Mouse (Mus musculus) liver, adult (tissue): ENCODE measurements around the gene Ccdc137.

Source experiments
- GATA4 ChIP-seq: IDR thresholded peaks from 2 replicates; pipeline ENCODE4 v1.6.1; 2014; ENCODE audit warnings: mild to moderate bottlenecking, low read length; ENCODE audit not compliant: insufficient replicate concordance

Gene Ccdc137

DNA sequence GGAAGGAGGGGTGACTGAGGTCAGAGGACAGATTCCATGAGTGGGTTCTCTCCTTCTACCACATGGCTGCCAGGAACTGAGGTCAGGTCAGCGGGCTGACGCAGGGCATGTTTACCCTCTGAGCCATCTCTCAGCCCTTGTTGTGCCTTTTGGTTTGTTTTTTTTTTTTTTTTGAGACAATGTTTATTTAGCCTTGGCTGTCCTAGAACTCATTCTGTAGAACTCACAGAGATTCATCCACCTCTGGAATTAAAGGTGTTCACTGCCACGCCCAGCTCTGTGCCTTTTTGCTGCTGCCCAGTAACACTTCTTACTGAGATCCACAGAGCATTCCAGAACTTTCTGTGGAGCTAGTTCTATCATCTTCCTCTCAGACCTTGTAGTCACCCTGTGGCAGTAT, 47.7 kb downstream of the Ccdc137 start:
- no peak for TF ChIP-seq GATA4

DNA sequence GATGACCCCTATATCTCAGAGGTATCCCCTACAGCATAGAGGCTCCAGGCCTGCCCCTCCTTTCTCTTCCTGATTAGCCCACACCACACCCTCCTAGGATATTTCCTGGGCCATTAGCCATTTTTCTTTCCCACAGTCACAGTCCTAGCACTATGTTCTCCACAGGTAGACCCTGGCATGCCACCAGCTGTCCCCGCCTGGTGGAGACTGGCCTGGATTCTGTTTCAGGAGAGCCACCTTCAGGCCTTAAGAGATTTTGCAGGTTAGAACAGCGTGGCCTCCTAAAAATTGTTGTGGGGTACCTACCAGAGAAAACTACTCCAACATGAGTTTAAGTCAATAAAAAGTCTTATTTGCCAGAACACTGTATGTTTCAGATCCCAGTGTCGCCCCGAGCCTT, 49.0 kb downstream of the Ccdc137 start:
- no peak for TF ChIP-seq GATA4

DNA sequence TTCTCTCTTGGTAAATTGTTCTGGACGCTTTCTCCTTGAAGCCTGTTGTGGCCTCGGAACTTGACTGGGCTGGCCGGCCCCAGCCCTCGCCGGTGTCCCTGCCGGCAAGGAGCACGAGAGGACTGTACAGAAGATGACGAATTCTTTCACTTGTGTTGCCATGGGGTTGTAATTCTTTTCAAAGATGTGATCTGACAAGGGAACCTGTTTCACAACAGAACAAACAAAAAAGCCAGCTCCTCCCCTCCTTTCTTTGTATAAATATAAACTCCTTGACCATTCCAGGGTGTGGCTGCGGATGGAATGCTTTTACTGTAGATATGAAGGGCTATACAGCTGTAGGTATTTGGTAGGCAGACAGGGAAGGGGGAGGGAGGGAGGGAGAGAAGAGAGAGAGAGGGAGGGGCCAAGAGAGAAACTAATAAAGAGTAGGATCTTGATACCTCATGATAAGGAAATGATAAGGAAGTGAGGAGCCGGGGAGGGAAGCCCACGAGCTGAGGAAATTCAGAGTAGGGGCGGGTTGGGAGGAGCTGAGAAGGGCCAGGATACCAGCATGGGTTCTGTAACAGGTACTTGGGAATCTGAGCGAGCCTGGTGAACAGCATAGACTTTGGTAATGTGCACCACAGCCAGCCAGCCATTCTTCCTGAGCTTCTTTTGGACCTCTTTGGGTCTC, 49.8 kb downstream of the Ccdc137 start:
- TF ChIP-seq GATA4: no peak

DNA sequence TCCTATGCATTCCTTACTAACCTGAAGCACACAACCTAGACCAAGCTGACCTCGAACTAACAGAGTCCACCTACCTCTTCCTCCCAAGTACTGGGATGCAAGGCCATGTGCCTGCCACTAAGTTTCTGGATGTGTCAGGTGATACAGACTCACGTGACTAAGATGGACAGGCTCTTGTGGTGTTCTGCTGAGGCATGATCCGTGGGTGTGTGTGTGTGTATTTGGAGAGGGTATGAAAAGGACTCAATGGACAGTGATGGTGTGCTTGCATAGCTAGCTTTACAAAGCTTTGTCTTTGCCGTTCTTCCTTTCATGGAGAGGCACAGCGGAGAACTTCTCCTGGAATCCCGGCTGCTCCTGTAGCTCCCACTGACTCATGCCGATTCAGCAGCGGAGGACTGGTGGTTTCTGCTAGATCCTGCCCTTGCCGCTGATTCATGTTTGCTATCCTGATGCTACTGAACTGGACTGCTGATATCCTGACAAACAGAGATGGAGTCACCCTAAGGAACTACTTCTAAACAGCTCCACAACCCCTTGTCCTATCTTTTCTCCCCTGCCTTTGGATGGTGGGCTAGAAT, 50.5 kb downstream of the Ccdc137 start:
- no peak for TF ChIP-seq GATA4

DNA sequence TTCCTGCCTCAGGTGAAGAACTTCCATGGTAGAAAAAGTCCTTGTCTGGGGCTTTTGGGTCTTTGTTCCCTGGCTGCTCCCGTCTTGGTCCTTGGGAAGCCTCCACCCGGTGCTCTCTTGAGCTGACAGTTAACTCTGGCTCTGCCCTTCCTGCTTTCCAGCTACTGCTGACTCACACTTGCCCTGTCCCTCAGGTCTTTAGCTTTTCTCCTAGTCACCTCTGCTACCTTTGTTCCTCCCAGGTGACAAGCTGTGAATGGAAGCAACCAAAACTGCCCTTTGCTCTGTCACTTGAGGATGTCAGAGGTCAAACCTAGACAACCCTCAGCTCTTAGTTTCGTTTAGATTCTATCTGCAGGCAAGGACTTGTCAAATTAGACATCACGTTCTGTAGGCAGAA, 52.0 kb downstream of the Ccdc137 start:
- no peak for TF ChIP-seq GATA4

DNA sequence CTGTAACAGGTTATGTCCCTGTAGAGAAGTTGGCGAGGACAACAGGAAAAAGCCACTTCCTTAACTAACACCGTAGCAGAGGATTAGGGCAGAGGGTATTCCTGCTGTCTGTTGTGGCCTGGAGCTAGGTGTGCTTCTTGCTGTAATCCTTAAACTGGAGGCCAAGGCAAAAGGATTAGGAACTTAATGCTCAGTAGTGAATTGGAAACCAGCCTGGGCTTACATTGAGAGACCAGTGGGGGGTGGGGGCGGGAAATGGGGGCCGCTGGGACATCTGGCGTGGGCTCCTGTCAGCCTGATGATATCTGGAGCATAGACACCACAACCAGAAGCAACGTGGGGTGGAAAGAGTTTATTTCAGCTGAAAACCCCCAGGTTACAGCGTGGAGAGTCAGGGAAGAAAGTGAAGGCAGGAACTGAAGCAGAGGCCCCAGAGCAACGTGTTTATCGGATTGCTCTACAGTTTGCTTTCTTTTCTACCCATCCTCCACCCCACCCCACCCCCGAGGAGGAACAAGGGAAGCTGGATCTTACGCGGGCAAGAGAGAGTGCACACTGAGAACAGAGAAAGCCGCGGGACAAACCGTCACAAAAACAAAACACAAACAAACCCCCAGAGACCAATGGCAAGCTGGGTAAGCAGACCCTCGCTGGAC, 52.6 kb downstream of the Ccdc137 start:
- TF ChIP-seq GATA4: no peak

DNA sequence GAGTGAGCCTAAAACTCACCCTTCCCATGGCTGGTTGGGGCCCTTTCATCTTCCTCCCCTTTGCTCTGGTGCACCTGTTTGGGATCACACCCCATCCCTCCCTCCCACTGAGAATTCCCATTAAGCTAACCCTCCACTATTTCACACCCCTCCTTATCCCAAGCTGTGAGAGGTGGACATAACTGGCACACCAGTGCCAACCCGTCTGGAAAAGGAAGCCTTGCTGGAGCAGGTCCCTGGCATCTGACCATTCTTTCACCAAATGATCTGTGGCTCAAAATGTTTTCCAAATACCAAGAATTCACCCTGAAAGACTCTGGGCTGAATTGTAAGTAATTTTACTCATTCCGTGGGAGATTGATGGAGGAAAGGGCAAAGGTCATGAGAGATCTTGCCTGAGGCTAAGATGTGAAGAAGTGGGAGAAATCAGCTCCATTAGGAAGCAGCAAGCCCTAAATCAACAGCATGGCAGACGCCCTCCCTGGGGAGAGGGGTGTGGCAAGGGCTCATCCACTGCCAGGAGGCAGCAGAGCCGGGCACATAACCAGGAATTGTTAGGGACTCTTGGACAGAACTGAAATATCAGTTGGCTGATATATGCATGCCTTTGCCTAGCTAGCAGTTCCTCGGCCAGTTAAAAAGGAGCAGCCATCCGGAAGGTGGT, 55.0 kb downstream of the Ccdc137 start:
- no peak for TF ChIP-seq GATA4
